Mouse (Mus musculus) limb, embryonic 13.5 days (tissue): ENCODE data around the gene 5730596B20Rik. TPM values are rescaled to one million over a fixed set of nuclear protein-coding genes. Genes with fewer than 3 reads are reported as not detected.

Source experiments
- ATAC-seq: fragments of 200-750 bp; cut with Nextera tagmentation; 2 replicates; pipeline ENCODE4 v1.8.0; 2017; ENCODE audit warnings: low read depth, moderate number of reproducible peaks, moderate TSS enrichment; ENCODE audit not compliant: low FRiP score
- H3K27ac ChIP-seq: fragments of 300-500 bp; sonication (generic); 2 replicates; pipeline ENCODE4 v1.5.1; 2015; ENCODE audit warnings: inconsistent platforms, mild to moderate bottlenecking, moderate library complexity
- H3K27me3 ChIP-seq: fragments of 300-500 bp; sonication (generic); 2 replicates; pipeline ENCODE4 v1.6.1; 2015; ENCODE audit warnings: mild to moderate bottlenecking, inconsistent platforms
- H3K36me3 ChIP-seq: fragments of 300-500 bp; sonication (generic); 2 replicates; pipeline ENCODE4 v1.6.1; 2015; ENCODE audit warnings: inconsistent platforms, mild to moderate bottlenecking, moderate library complexity
- H3K4me1 ChIP-seq: fragments of 300-500 bp; sonication (generic); 2 replicates; pipeline ENCODE4 v1.6.1; 2015; ENCODE audit warnings: inconsistent platforms
- H3K4me2 ChIP-seq: fragments of 300-500 bp; sonication (generic); replicated peaks from 2 replicates; pipeline ENCODE4 v1.6.1; 2015; ENCODE audit warnings: inconsistent platforms, mild to moderate bottlenecking, moderate library complexity
- H3K4me3 ChIP-seq: fragments of 300-500 bp; sonication (generic); 2 replicates; pipeline ENCODE4 v1.5.1; 2015; ENCODE audit warnings: moderate library complexity, mild to moderate bottlenecking, inconsistent platforms
- H3K9ac ChIP-seq: fragments of 300-500 bp; sonication (generic); 2 replicates; pipeline ENCODE4 v1.6.1; 2015; ENCODE audit warnings: mild to moderate bottlenecking, inconsistent platforms
- H3K9me3 ChIP-seq: fragments of 300-500 bp; sonication (generic); 2 replicates; pipeline ENCODE4 v1.6.1; 2016; ENCODE audit warnings: inconsistent platforms
- WGBS: fragments of 180-500 bp; shearing (Covaris S2); methylation state at CpG from one replicate; pipeline ENCODE4 v1.1.7; 2015; 5-methylcytosine and 5-hydroxymethylcytosine counted together
- polyA plus RNA-seq: library from polyadenylated mRNA; unstranded; fragments of >200 nt; fragmentation: Nextera tagmentation; extraction: Ambion mirVana; gene quantifications from 2 replicates; pipeline ENCODE4 v1.2.1, GENCODE M21; 2015

Gene 5730596B20Rik
- polyA plus RNA-seq, 1 experiment from 2014 or later, result 0.71 TPM

DNA sequence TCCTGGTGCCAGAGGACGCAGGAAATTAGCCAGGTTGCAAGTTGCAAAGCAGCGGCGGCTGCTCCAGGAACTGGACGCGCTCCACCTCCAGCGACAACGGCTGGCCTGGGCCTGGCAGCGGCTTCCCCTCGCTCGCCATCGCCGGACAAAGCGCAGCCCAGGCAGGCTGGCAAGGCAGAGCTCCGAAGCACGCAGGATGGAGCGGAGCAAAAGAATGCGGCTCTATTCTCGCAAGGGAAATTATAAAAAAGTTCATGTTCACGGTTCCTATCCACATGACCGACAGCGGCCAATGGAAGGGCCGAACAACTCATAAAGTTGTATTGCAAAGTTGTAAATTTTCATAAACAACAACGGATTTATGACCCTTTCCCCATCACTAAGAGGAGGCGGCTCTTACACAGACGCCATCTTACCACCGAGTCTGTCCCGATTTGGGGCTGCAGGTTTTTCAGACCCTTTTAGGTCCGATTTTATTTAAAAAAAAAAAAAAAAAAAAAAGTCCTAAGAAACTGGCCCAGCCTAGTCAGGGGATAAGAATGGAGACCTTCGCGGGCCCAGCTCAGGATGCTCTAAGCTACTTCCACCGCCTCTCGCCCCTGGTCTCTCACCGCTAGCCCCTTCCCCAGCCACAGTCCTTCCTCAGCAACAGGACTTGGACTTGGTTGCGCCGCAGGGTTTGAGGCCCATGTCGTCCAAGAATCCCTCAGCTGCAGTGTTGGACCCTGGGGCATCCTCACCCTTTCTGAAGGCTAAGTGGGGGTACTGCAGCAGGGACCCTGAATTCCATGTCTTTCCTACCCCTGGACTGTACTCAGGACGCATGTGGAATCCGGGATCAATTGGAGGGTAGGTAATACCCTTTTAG lies 36.1 kb downstream of the 5730596B20Rik start, which contains the start of the genes Hoxa3 and Gm28308:
Hoxa3 (minus strand) TSS at position 218 of the 868 bp plus-strand sequence.
Gm28308 (minus strand) TSS at position 221 of the 868 bp plus-strand sequence.
- WGBS, result 2% methylated on average over 38 of the region's 38 CpGs
- peak within 1 kb of the TSS; percentile 90 for H3K4me2 ChIP-seq
- ATAC-seq, result peak; percentile 58

DNA sequence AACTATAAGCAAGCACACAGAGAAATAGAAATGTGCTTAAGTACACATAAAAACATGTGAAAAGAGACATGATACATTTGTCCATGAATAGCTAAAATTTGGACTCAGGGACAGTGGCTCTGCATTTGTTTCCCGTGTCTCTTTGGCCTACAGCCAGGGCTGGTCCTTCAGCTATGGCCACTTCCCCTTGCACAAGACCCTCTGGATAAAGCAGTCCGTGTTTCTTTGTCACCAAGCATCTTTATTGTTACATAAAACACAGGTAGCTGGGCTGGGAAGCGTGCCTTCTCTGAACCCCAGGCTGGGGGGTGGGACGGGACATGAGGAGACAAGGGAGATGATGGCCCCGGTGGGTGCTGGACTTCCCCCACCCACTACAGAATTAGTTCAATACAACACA lies 37.0 kb downstream of the 5730596B20Rik start:
- H3K4me3 ChIP-seq, result peak overlapping the region; percentile 78
- H3K36me3 ChIP-seq, result no peaks in the 10 kb centered on the region
- no peak for ATAC-seq
- peak overlapping the region; percentile 90 for H3K4me2 ChIP-seq
- H3K9ac ChIP-seq, result no peak overlapping the region
- 0 out of 2 replicates have a peak overlapping the region, but pooled peaks have one; percentile 1 for H3K27ac ChIP-seq
- H3K9me3 ChIP-seq, result no peaks in the 10 kb centered on the region
- H3K27me3 ChIP-seq, result peaks cover 26% of the 10 kb centered on the region
- WGBS, result 27% methylated on average over 5 of the region's 5 CpGs
- H3K4me1 ChIP-seq, result peaks cover 71% of the 10 kb centered on the region

More for the DNA sequence above, 36.1 kb downstream of the 5730596B20Rik start, which contains the start of the genes Hoxa3 and Gm28308:
- H3K27ac ChIP-seq, result peak within 1 kb of the TSS; percentile 97
- peaks cover 26% of the 10 kb centered on the region for H3K27me3 ChIP-seq
- H3K9ac ChIP-seq, result peak within 1 kb of the TSS; percentile 95
- H3K9me3 ChIP-seq, result no peaks in the 10 kb centered on the region
- peak within 1 kb of the TSS; percentile 78 for H3K4me3 ChIP-seq
- H3K36me3 ChIP-seq, result no peaks in the 10 kb centered on the region
- H3K4me1 ChIP-seq, result peaks cover 71% of the 10 kb centered on the region

- no peaks in the 10 kb centered on the region for H3K36me3 ChIP-seq
- H3K9me3 ChIP-seq, result no peaks in the 10 kb centered on the region
- no peak overlapping the region for H3K9ac ChIP-seq
- peak overlapping the region; percentile 65; the same call in 1 of the 2 replicates for H3K4me3 ChIP-seq
- no peak for ATAC-seq
- peaks cover 27% of the 10 kb centered on the region for H3K27me3 ChIP-seq
- 41% methylated on average over 3 of the region's 3 CpGs for WGBS
- H3K27ac ChIP-seq, result no peak overlapping the region
- H3K4me2 ChIP-seq, result peak overlapping the region; percentile 93
- peaks cover 71% of the 10 kb centered on the region for H3K4me1 ChIP-seq
Measured at GRCm38 (mm10) chr6:52215070-52215469, 37.8 kb downstream of the 5730596B20Rik start.

DNA sequence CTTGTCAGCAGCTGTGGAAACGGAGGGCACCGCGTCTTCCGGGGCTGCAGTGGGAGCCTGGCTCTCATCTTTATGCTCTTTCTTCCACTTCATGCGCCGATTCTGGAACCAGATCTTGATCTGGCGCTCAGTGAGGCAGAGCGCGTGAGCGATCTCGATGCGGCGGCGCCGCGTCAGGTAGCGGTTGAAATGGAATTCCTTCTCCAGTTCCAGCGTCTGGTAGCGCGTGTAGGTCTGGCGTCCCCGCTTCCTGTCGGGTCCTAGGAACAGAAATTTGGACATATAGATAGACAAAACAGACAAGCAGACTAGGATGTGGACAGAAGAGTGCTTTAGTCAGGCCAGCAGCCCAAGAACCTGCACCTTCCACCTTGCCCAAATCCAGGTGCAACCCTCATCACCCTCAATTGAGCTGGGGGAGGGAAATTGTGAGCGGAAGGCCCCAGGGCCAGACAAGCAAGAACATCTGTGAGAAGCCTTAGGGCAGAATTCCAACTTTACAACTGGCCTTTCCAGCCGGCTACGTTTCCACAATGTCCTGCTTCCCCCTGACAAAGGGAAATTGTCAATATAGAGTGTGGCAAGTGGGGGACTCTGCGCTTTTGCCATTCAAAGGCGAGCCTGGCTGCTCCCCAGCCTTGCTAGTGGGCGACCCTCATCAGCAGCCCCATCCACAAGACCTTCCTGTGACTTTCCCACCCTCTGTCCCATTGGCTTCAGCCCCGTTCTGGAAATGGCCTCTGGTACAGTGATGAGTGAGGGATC lies 38.7 kb downstream of the 5730596B20Rik start:
- Histone ChIP-seq H3K36me3 (no peaks in the 10 kb centered on the region), H3K27ac (peak overlapping the region; percentile 95), H3K9me3 (no peaks in the 10 kb centered on the region), H3K9ac (peak overlapping the region; percentile 89), H3K4me2 (peak overlapping the region; percentile 93), H3K4me1 (peaks cover 75% of the 10 kb centered on the region), H3K4me3 (peak overlapping the region; percentile 65), H3K27me3 (peaks cover 26% of the 10 kb centered on the region)
- WGBS, result 1% methylated on average over 30 of the region's 30 CpGs
- ATAC-seq, result no peak

GRCm38 (mm10) chr6:52216691-52217458 lies 39.6 kb downstream of the 5730596B20Rik start:
- Histone ChIP-seq H3K4me3 (peak overlapping the region; percentile 65), H3K27me3 (peaks cover 21% of the 10 kb centered on the region), H3K9ac (peak overlapping the region; percentile 89), H3K4me2 (peak overlapping the region; percentile 93), H3K4me1 (peaks cover 76% of the 10 kb centered on the region), H3K9me3 (no peaks in the 10 kb centered on the region), H3K36me3 (no peaks in the 10 kb centered on the region), H3K27ac (peak overlapping the region; percentile 95)
- under 1% methylated on average over 60 of the region's 60 CpGs for WGBS
- ATAC-seq, result peak; percentile 7; the same call in 1 of the 2 replicates

DNA sequence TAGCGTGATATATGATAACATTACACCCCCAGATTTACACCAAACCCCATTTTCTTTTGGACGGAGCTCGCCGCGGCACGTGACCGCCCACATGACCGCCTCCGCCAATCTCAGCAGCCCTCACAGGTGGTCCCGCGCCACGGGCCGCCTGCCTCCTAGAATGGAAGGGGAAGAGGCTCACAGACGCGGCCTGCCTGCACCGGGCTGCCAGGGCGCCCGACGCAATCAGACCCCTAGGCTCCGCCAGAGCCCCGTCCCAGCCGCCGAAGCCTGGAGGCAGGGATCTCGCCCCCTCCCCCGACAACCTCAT lies 40.1 kb downstream of the 5730596B20Rik start:
- H3K4me2 ChIP-seq, result peak overlapping the region; percentile 93
- peaks cover 21% of the 10 kb centered on the region for H3K27me3 ChIP-seq
- WGBS, result 0% methylated on average over 25 of the region's 25 CpGs
- H3K4me3 ChIP-seq, result peak overlapping the region; percentile 65
- ATAC-seq, result peak; percentile 71
- no peaks in the 10 kb centered on the region for H3K9me3 ChIP-seq
- H3K36me3 ChIP-seq, result no peaks in the 10 kb centered on the region
- peaks cover 76% of the 10 kb centered on the region for H3K4me1 ChIP-seq
- peak overlapping the region; percentile 89 for H3K9ac ChIP-seq
- peak overlapping the region; percentile 95 for H3K27ac ChIP-seq

- H3K9me3 ChIP-seq, result no peaks in the 10 kb centered on the region
- H3K27ac ChIP-seq, result peak overlapping the region; percentile 95
- H3K9ac ChIP-seq, result peak overlapping the region; percentile 89
- peak overlapping the region; percentile 65 for H3K4me3 ChIP-seq
- peaks cover 21% of the 10 kb centered on the region for H3K27me3 ChIP-seq
- no peak for ATAC-seq
- peak overlapping the region; percentile 93 for H3K4me2 ChIP-seq
- WGBS, result 6% methylated on average over 23 of the region's 23 CpGs
- peaks cover 76% of the 10 kb centered on the region for H3K4me1 ChIP-seq
- H3K36me3 ChIP-seq, result no peaks in the 10 kb centered on the region
Measured at GRCm38 (mm10) chr6:52217895-52218642, 40.8 kb downstream of the 5730596B20Rik start.

DNA sequence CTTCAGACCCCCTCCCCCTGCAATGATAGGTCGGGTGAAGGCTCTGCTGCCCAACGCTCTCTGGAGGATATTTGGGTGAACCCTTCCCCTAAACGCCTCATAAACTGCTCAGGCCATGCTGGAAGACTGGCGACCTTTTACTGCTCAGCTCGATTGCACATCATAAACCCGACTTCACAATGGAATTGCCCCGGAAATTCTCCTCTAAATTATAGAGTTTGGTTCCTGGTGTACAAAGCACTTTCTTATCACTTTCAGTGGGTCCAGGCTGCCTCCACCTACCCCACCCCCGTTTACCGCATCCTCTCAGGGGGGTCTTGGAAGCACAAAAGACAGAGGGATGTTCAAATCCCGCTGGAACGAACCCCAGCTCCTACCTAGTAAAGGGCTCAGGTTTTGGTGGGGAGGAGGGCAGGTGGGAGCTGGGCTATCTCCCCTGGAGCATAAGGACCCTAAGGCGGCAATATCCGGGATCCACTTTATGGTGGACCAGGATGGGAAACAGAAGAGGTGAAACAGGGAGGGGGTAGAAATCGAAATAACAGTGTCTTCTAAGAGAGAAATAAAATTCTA lies 41.4 kb downstream of the 5730596B20Rik start:
- peak overlapping the region; percentile 89 for H3K9ac ChIP-seq
- no peak overlapping the region for H3K27ac ChIP-seq
- H3K9me3 ChIP-seq, result no peaks in the 10 kb centered on the region
- WGBS, result 14% methylated on average over 14 of the region's 14 CpGs
- H3K4me3 ChIP-seq, result peak overlapping the region; percentile 65
- no peak for ATAC-seq
- H3K4me1 ChIP-seq, result peaks cover 73% of the 10 kb centered on the region
- no peaks in the 10 kb centered on the region for H3K36me3 ChIP-seq
- peaks cover 21% of the 10 kb centered on the region for H3K27me3 ChIP-seq
- peak overlapping the region; percentile 93 for H3K4me2 ChIP-seq

DNA sequence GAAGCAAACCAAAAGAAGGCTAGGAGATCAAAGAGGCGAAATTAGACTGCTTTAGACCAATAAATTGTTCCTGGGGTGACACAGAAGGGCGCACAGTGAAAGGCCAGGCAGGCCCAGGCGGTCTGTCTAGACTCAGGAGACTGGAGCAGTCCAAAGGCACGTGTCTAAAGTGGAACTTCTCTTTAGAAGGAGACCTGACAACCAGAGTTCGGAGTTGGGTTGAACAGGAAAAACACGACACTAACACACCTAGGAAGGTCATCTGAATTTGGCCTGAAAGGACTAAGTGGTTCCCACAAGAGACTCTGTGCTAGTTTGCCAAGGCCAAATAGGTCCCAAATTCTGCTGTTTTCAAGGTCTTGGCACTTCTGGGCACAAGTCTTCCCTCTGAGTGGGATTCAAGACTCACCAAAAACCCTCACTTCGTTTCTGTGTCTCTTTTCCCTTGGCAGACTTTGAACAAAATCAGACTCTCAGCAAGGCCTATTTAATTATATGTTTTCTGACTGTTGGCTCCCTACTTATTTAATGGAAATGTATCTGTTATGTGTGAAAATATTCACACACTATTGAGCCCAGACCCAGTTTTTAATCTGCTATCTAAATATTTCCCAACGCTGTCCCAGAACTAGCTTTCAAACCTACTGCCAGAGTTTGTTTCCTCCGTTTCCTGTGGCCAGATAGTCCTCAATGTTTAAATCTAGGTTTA lies 42.1 kb downstream of the 5730596B20Rik start:
- Histone ChIP-seq H3K4me3 (peak overlapping the region; percentile 86), H3K9ac (peak overlapping the region; percentile 99), H3K27ac (no peak overlapping the region), H3K4me2 (peak overlapping the region; percentile 93), H3K27me3 (peaks cover 17% of the 10 kb centered on the region), H3K9me3 (no peaks in the 10 kb centered on the region), H3K36me3 (peaks cover 6% of the 10 kb centered on the region), H3K4me1 (peaks cover 67% of the 10 kb centered on the region)
- ATAC-seq, result no peak
- 48% methylated on average over 9 of the region's 9 CpGs for WGBS
